In genomic region chr11:100908112-100908511, GRCm38 (mm10) we compare ENCODE assay signal across 25 mouse cellular contexts. TPM values are rescaled to one million over a fixed set of nuclear protein-coding genes. Genes with fewer than 3 reads are reported as not detected.
DNase-seq lines count a peak whose midpoint lies in the region; ATAC-seq and TF ChIP-seq lines count a peak whose summit lies in the region.
"Had no signal": no experiment of that assay in that cellular context is flagged by ENCODE, and none has a peak within 500 bp of the region (broad histone marks: within the 10 kb centered on the region; RNA-seq: fewer than 3 reads in every experiment).

No protein-coding gene starts in this region.

- no peaks in the 10 kb centered on the region for H3K9me3 ChIP-seq in kidney, embryonic 15.5 days (replicated peaks)
- H3K9me3 ChIP-seq: embryonic facial prominence, embryonic 13.5 days; forebrain, embryonic 10.5 days; forebrain, embryonic 15.5 days; heart, embryonic 13.5 days; limb, embryonic 15.5 days had no signal

- ATAC-seq in kidney, embryonic 15.5 days (replicated peaks; ENCODE audit: low FRiP score): no peak
- ATAC-seq in Patski: no peak
- ATAC-seq: forebrain, embryonic 15.5 days; midbrain, embryonic 16.5 days had no signal

- in situ Hi-C loops in Patski (cut with MboI; ENCODE audit: low pct_unique_long_range_greater_than_20kb): no loop called here

- intact Hi-C loops in gastrocnemius, adult 2 months (cut with DNase I): no loop called here
- intact Hi-C loops in gastrocnemius, postnatal 36 days (cut with DNase I): no loop called here

- CTCF ChIA-PET in Patski (lab: Charles Lee): interaction anchor here (0.8 to 1.5 kb wide), 3 partner anchors 10 to 49 kb away, joined by 3 to 6 read pairs (median 3); no protein-coding TSS in a partner anchor

- peaks cover 5% of the 10 kb centered on the region; the same call in 1 of the 2 replicates for H3K4me1 ChIP-seq in kidney, embryonic 15.5 days
- H3K4me1 ChIP-seq: embryonic facial prominence, embryonic 13.5 days; forebrain, embryonic 10.5 days; forebrain, embryonic 15.5 days had no signal

- no peak overlapping the region for H3K4me2 ChIP-seq in kidney, embryonic 15.5 days
- H3K4me2 ChIP-seq: embryonic facial prominence, embryonic 13.5 days; forebrain, embryonic 15.5 days; heart, embryonic 13.5 days; hindbrain, embryonic 14.5 days; limb, embryonic 15.5 days; lung, embryonic 14.5 days had no signal

- H3K27ac ChIP-seq in gastrocnemius, adult 2 months: no peak overlapping the region
- no peak overlapping the region for H3K27ac ChIP-seq in kidney, embryonic 15.5 days
- H3K27ac ChIP-seq: embryonic facial prominence, embryonic 13.5 days; forebrain, embryonic 10.5 days; forebrain, embryonic 15.5 days; heart, embryonic 13.5 days; hindbrain, embryonic 14.5 days; limb, embryonic 15.5 days; liver, embryonic 14.5 days had no signal

- H3K36me3 ChIP-seq in kidney, embryonic 15.5 days: peaks cover 57% of the 10 kb centered on the region

- no peak overlapping the region for H3K9ac ChIP-seq in kidney, embryonic 15.5 days
- H3K9ac ChIP-seq: embryonic facial prominence, embryonic 13.5 days; forebrain, embryonic 15.5 days; heart, embryonic 13.5 days; hindbrain, embryonic 14.5 days; limb, embryonic 15.5 days; liver, embryonic 14.5 days; lung, embryonic 14.5 days had no signal

- H3K4me3 ChIP-seq in gastrocnemius, adult 2 months: no peak overlapping the region
- H3K4me3 ChIP-seq in kidney, embryonic 15.5 days (replicated peaks): no peak overlapping the region
- H3K4me3 ChIP-seq: embryonic facial prominence, embryonic 13.5 days; forebrain, embryonic 10.5 days; forebrain, embryonic 15.5 days; heart, embryonic 13.5 days; limb, embryonic 15.5 days had no signal

- TF ChIP-seq CTCF in gastrocnemius, adult 2 months (IDR thresholded peaks at IDR 0.05): no peak
- no peak for TF ChIP-seq CTCF in Patski (IDR thresholded peaks at IDR 0.05)

- POLR2A ChIA-PET in Patski (lab: Charles Lee): interaction anchor here (1.3 kb wide), 1 partner anchor 24 kb away, joined by 3 read pairs; no protein-coding TSS in a partner anchor

- 56% methylated on average over 2 of the region's 2 CpGs for WGBS in kidney, embryonic 15.5 days

- peak; percentile 1 for DNase-seq in gastrocnemius, adult 2 months
- DNase-seq in gastrocnemius, postnatal 36 days: no peak
- DNase-seq in kidney, adult 8-10 months: peak; percentile 62
- peak; percentile 31 for DNase-seq in Patski (ENCODE audit: low read depth, low spot score)
- DNase-seq in kidney, postnatal 25 days: peak; percentile 53 to 70
- DNase-seq in adrenal gland, postnatal 25 days: no peak
- DNase-seq: adrenal gland, postnatal 10 days; cerebellum, adult 11-12 months; cerebellum, adult 9-11 months; heart, postnatal 10 days; lung, embryonic 14.5 days; lung, postnatal 14 days; right cerebral cortex, postnatal 25 days; spleen, adult 18-20 months; thymus, postnatal 14 days had no signal

- H3K27me3 ChIP-seq in kidney, embryonic 15.5 days: no peaks in the 10 kb centered on the region
- no peaks in the 10 kb centered on the region for H3K27me3 ChIP-seq in Patski
- H3K27me3 ChIP-seq: CH12.LX; embryonic facial prominence, embryonic 13.5 days; forebrain, embryonic 15.5 days; heart, embryonic 13.5 days; limb, embryonic 15.5 days had no signal

RNA-seq across cellular contexts. Expression of gene Stat3, which starts 31.2 kb away (rescaled TPM):
- 10 to 100 TPM; 40.6 to 44.2 TPM for total RNA-seq in gastrocnemius, adult 2 months (2021)
- total RNA-seq in gastrocnemius, postnatal 36 days (2021): 10 to 100 TPM; 38.8 to 42.9 TPM
- polyA plus RNA-seq in kidney, embryonic 15.5 days (2015; fragmentation: Nextera tagmentation; extraction: Ambion mirVana): 44.8 and 45.1 TPM in 2 replicates
- polyA plus RNA-seq in Patski (2021): 152 TPM
- 81.5 and 88.6 TPM in 2 replicates for total RNA-seq in adrenal gland, postnatal 25 days (2021)

RNA-seq across cellular contexts. Expression of gene Stat5a, which starts 49.0 kb away (rescaled TPM):
- 10 to 100 TPM; 11.7 to 15.8 TPM for total RNA-seq in gastrocnemius, adult 2 months (2021)
- total RNA-seq in gastrocnemius, postnatal 36 days (2021): 10 to 100 TPM in 1 of 2 experiments, 1 to 10 TPM in 1; 8.4 to 11.8 TPM
- polyA plus RNA-seq in kidney, embryonic 15.5 days (2015; fragmentation: Nextera tagmentation; extraction: Ambion mirVana): 3.1 and 3.7 TPM in 2 replicates
- polyA plus RNA-seq in Patski (2021): 14.4 TPM
- 43.8 and 54.5 TPM in 2 replicates for total RNA-seq in adrenal gland, postnatal 25 days (2021)

RNA-seq across cellular contexts. Expression of gene Stat5b, which starts 57.6 kb away (rescaled TPM):
- total RNA-seq in gastrocnemius, adult 2 months (2021): 100 to 1,000 TPM; 139 to 145 TPM
- 100 to 1,000 TPM; 103 to 135 TPM for total RNA-seq in gastrocnemius, postnatal 36 days (2021)
- polyA plus RNA-seq in kidney, embryonic 15.5 days (2015; fragmentation: Nextera tagmentation; extraction: Ambion mirVana): 19.6 and 19.9 TPM in 2 replicates
- 26.8 TPM for polyA plus RNA-seq in Patski (2021)
- total RNA-seq in adrenal gland, postnatal 25 days (2021): 89.0 and 123 TPM in 2 replicates

Comparison
In these comparisons a context has a peak if more than half of its experiments do, and no peak if none do; other contexts are left out.
1. DNase-seq: peak in gastrocnemius, adult 2 months (single experiment), kidney, adult 8-10 months (2 of 2), Patski (single experiment) and kidney, postnatal 25 days (2 of 2); none in gastrocnemius, postnatal 36 days (0 of 2) and adrenal gland, postnatal 25 days (single experiment).